Mouse (Mus musculus) thymus, postnatal 0 days (tissue): ENCODE data around the gene Ippk. TPM values are rescaled to one million over a fixed set of nuclear protein-coding genes. Genes with fewer than 3 reads are reported as not detected.

Experiments
- DNase-seq: peaks from one replicate; pipeline ENCODE4 v3.0.0-alpha.2; 2015; ENCODE audit warnings: low spot score
- polyA plus RNA-seq: library from polyadenylated mRNA; unstranded; fragments of >200 nt; fragmentation: Nextera tagmentation; extraction: Ambion mirVana; gene quantifications from 2 replicates; pipeline ENCODE4 v1.2.1, GENCODE M21; 2015

The Ippk gene
- polyA plus RNA-seq, 1 experiment from 2014 or later, result 15.2 TPM

DNA sequence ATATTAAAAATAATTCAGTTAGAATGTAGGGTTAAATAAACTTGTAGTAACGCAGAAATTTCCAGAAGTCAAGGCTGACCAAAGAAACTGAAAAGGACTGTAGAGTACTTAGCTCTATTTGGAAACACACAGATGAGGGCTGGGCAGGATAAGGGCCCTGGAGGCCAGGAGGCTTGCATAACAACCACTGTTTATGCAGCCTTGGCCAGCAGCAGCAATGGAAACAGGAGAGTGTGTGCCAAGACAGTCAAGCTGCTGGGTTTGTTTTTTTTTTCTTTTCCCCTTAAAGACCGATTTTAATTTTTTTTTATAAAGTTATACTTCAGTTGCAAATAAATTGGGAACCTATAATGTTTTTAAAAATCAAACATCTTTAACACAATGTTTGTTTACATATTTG, 59.0 kb downstream of the Ippk start:
- DNase-seq, result no peak

- DNase-seq, result no peak
These were observed 59.5 kb downstream of the Ippk start for GRCm38 (mm10) chr13:49480551-49480950.

- no peak for DNase-seq
These were observed 64.3 kb downstream of the Ippk start for GRCm38 (mm10) chr13:49485388-49485787.

- no peak for DNase-seq
These were observed 71.6 kb downstream of the Ippk start, which contains the start of gene Tes3-ps for GRCm38 (mm10) chr13:49492376-49493368. Gene Tes3-ps, plus strand, starts transcription at chr13:49493318.

DNA sequence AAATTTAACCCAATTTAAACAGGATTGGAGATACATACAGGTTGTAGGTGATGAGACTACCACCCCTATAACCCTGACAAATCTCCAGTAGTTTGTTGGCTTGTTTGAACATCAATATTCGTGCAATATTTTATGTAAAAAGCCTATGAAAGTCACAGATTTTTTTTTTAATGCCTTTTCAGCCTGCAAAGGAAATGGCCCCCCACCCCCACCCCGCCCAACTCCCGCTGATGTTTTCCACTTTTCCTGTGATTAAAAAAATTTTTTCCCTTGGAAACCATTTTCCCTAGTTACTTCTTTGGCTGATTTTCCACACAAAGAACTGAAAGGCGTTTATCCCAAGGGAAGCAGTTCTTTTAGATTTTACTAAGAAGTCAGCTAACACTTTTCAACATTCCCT, 83.5 kb downstream of the Ippk start, which contains the start of gene Ecm2:
TSS of gene Ecm2 (plus strand) at position 301 of the 400 bp plus-strand sequence.
- no peak for DNase-seq

- no peak for DNase-seq
These were observed 84.7 kb downstream of the Ippk start for GRCm38 (mm10) chr13:49505776-49506175.

DNA sequence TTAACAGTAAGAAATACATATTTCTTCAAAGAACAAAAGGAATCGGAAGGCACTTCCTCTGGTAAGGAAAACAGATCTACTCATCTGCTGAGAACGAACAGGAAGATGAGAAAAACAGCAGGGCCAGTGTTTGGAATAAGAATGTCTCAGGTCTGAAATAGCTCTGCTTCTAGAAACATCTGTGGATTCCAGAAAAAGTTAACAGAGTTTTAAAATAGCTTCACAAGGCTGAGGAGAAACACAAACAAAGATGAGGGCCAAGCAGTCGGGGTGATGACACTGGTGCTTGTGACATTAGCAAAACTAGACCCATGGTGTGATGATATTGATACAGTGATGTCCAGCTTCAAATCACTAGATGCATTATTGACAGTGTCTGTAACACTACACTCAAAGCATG, 86.1 kb downstream of the Ippk start:
- DNase-seq, result no peak

Other genes with a start within 250 kb of the Ippk start
- 29.5 and 32.8 TPM in 2 replicates for gene Ninj1, start 233.8 kb upstream of the Ippk start, polyA plus RNA-seq
- 44.8 and 45.7 TPM in 2 replicates for gene Card19, start 205.2 kb upstream of the Ippk start, polyA plus RNA-seq
- 11.3 and 14.1 TPM in 2 replicates for gene Susd3, start 172.5 kb upstream of the Ippk start, polyA plus RNA-seq
- gene Fgd3, start 100.9 kb upstream of the Ippk start, polyA plus RNA-seq, result 1.7 and 2.1 TPM in 2 replicates
- gene Bicd2, start 79.7 kb upstream of the Ippk start, polyA plus RNA-seq, result 25.4 and 27.0 TPM in 2 replicates
- gene Tes3-ps, start 72.1 kb downstream of the Ippk start, polyA plus RNA-seq, result 0.77 and 1.4 TPM in 2 replicates
- gene Ecm2, start 83.6 kb downstream of the Ippk start, polyA plus RNA-seq, result 0.60 and 0.79 TPM in 2 replicates
- gene Aspn, start 123.2 kb downstream of the Ippk start, polyA plus RNA-seq, result 9.4 and 9.6 TPM in 2 replicates
- 0.45 and 0.73 TPM in 2 replicates for gene Omd, start 161.2 kb downstream of the Ippk start, polyA plus RNA-seq
- 4.4 and 7.2 TPM in 2 replicates for gene Ogn, start 186.8 kb downstream of the Ippk start, polyA plus RNA-seq
- gene Cenpp, start 231.5 kb downstream of the Ippk start, polyA plus RNA-seq, result 38.7 and 41.2 TPM in 2 replicates
- 28.6 and 29.6 TPM in 2 replicates for gene Nol8, start 231.8 kb downstream of the Ippk start, polyA plus RNA-seq